ENCODE assay signal across 19 mouse cellular contexts in genomic region chr13:92742886-92743285, GRCm38 (mm10). TPM values are rescaled to one million over a fixed set of nuclear protein-coding genes. Genes with fewer than 3 reads are reported as not detected.
DNase-seq lines count a peak whose midpoint lies in the region; ATAC-seq lines count a peak whose summit lies in the region.
"Had no signal": no experiment of that assay in that cellular context is flagged by ENCODE, and none has a peak within 500 bp of the region (broad histone marks: within the 10 kb centered on the region; RNA-seq: fewer than 3 reads in every experiment).

No protein-coding gene starts in this region.

- H3K9ac ChIP-seq in liver, embryonic 16.5 days (ENCODE audit: low read depth, low read length), result peak overlapping the region; percentile 44
- H3K9ac ChIP-seq: hindbrain, embryonic 15.5 days; limb, embryonic 13.5 days; midbrain, embryonic 15.5 days had no signal

- H3K27ac ChIP-seq in liver, embryonic 16.5 days (ENCODE audit: low read length), result peak overlapping the region; percentile 85
- H3K27ac ChIP-seq: heart, adult 2 months; hindbrain, embryonic 15.5 days; limb, embryonic 13.5 days; midbrain, embryonic 15.5 days had no signal

- no peaks in the 10 kb centered on the region for H3K36me3 ChIP-seq in liver, embryonic 16.5 days (ENCODE audit: control insufficient read depth, insufficient read depth)
- H3K36me3 ChIP-seq: hindbrain, embryonic 15.5 days; limb, embryonic 13.5 days; midbrain, embryonic 15.5 days had no signal

- peak; percentile 55 for DNase-seq in heart, adult 11 months
- DNase-seq in heart, adult 8-10 months (ENCODE audit: low spot score), result no peak
- DNase-seq in MEL-GATA-1-ER (ENCODE audit: extremely low read depth, low read depth), result peak; percentile 87
- peak; percentile 24 for DNase-seq in liver
- no peak for DNase-seq in kidney, adult 8-10 months
- no peak for DNase-seq in cerebellum, postnatal 4 days (ENCODE audit: low spot score in 2 of 2)
- DNase-seq in ovary, postnatal 14 days (ENCODE audit: low spot score), result no peak
- DNase-seq: cerebellum, adult 8-10 months; heart, adult 2 months; kidney, adult 11 months; kidney, postnatal 10 days; retina, postnatal 1 day; thymus, postnatal 14 days had no signal

- H3K4me2 ChIP-seq in liver, embryonic 16.5 days (ENCODE audit: low read depth, low read length), result peak overlapping the region; percentile 53
- H3K4me2 ChIP-seq: hindbrain, embryonic 15.5 days; limb, embryonic 13.5 days; midbrain, embryonic 15.5 days had no signal

- H3K9me3 ChIP-seq in liver, embryonic 16.5 days (replicated peaks; ENCODE audit: control insufficient read depth, low read length), result no peaks in the 10 kb centered on the region
- H3K9me3 ChIP-seq: hindbrain, embryonic 15.5 days; limb, embryonic 13.5 days; midbrain, embryonic 15.5 days had no signal

- ATAC-seq in liver, embryonic 16.5 days (ENCODE audit: low read depth), result peak; percentile 30
- ATAC-seq: forebrain, embryonic 16.5 days; midbrain, embryonic 15.5 days had no signal

- WGBS in liver, embryonic 16.5 days (ENCODE audit: insufficient replicate concordance), result 60% methylated on average over 4 of the region's 4 CpGs

- H3K4me3 ChIP-seq in liver, embryonic 16.5 days (ENCODE audit: low read depth, low read length), result no peak overlapping the region
- H3K4me3 ChIP-seq: heart, adult 2 months; hindbrain, embryonic 15.5 days; limb, embryonic 13.5 days; midbrain, embryonic 15.5 days had no signal

- peaks cover 29% of the 10 kb centered on the region for H3K4me1 ChIP-seq in liver, embryonic 16.5 days (ENCODE audit: control insufficient read depth, low read depth, low read length)
- H3K4me1 ChIP-seq: limb, embryonic 13.5 days; midbrain, embryonic 15.5 days had no signal

- no peaks in the 10 kb centered on the region for H3K27me3 ChIP-seq in liver, embryonic 16.5 days (ENCODE audit: control insufficient read depth, insufficient read depth, low read depth, low read length)
- H3K27me3 ChIP-seq: CH12.LX; hindbrain, embryonic 15.5 days; limb, embryonic 13.5 days; midbrain, embryonic 15.5 days had no signal

RNA-seq across cellular contexts. Expression of gene Thbs4, which starts 51.7 kb away (rescaled TPM):
- total RNA-seq in heart, adult 8-10 months (2022), result 1 to 10 TPM; 4.5 to 7.9 (median 6.6) TPM
- polyA plus RNA-seq in liver, embryonic 16.5 days (2015; fragmentation: Nextera tagmentation; extraction: Ambion mirVana), result 0.19 and 0.20 TPM in 2 replicates
- total RNA-seq: CH12.LX had no signal

Comparison
In these comparisons a context has a peak if more than half of its experiments do, and no peak if none do; other contexts are left out.
1. DNase-seq: peak in heart, adult 11 months (single experiment), MEL-GATA-1-ER (single experiment) and liver (single experiment); none in heart, adult 8-10 months (single experiment), kidney, adult 8-10 months (0 of 2), cerebellum, postnatal 4 days (0 of 2) and ovary, postnatal 14 days (single experiment).